Mouse (Mus musculus): ENCODE data around the gene Majin. TPM values are rescaled to one million over a fixed set of nuclear protein-coding genes. Genes with fewer than 3 reads are reported as not detected.

The Majin gene
- polyA plus RNA-seq (2015; fragmentation: Nextera tagmentation; extraction: Ambion mirVana): not detected in 2 replicates

DNA sequence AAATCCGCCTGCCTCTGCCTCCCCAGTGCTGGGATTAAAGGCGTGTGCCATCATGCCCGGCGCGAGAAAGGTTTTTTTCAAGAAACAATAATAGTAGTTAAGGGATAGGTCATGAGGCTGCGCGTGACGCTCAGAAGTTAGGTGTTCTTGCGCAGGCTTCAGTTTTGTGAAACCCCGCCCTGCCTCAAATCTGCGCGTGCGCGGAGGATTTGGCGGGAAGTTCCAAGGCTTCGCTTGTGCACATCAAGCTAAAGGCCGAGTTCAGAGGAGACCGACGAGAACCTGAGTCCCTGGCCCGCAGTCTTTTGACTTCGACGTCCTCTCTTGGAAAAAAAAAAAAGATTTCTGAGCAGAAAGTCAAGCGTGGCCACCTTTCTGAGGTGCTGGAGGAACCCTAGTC, at the start of gene Majin:
TSS of gene Majin (plus strand) at position 258 of the 400 bp plus-strand sequence.
- Histone ChIP-seq H3K36me3 (ENCODE audit: control insufficient read depth, insufficient read depth, low read length) (no peaks in the 10 kb centered on the region), H3K4me1 (replicated peaks; ENCODE audit: control insufficient read depth, insufficient read depth, low read length) (no peaks in the 10 kb centered on the region), H3K4me2 (ENCODE audit: low read depth, low read length) (no peak within 1 kb of the TSS), H3K9me3 (ENCODE audit: control insufficient read depth, low read length) (no peaks in the 10 kb centered on the region), H3K4me3 (ENCODE audit: low read length) (no peak within 1 kb of the TSS), H3K9ac (ENCODE audit: low read length) (no peak within 1 kb of the TSS), H3K27ac (ENCODE audit: low read length) (no peak within 1 kb of the TSS), H3K27me3 (ENCODE audit: control insufficient read depth, insufficient read depth, low read depth, low read length) (no peaks in the 10 kb centered on the region)
- 80% methylated on average over 23 of the region's 23 CpGs for WGBS
- ATAC-seq (ENCODE audit: low read depth): no peak

DNA sequence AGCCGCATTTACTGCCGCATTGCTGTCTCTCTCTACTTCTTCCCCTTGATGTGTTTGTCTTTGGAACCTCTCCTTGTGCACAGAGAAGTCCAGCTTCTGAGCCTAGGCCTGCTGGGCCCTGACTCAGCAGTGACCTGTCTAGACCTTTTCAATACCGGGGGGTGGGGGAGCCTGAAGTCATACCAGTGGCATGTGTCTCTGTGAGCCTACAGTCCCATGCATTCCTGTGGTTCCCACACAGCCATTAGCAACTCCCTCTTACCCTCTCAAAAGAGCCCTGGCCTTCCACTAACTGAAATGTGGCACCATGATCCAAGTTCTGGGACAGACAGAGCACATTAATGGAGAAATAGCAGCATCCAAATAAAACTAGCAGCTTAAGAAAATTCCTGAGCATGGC, 47.8 kb upstream of the Majin start:
- Histone ChIP-seq H3K4me3 (ENCODE audit: low read length) (no peak overlapping the region), H3K9me3 (ENCODE audit: control insufficient read depth, low read length) (no peaks in the 10 kb centered on the region)
- no peak for ATAC-seq (ENCODE audit: low read depth)

DNA sequence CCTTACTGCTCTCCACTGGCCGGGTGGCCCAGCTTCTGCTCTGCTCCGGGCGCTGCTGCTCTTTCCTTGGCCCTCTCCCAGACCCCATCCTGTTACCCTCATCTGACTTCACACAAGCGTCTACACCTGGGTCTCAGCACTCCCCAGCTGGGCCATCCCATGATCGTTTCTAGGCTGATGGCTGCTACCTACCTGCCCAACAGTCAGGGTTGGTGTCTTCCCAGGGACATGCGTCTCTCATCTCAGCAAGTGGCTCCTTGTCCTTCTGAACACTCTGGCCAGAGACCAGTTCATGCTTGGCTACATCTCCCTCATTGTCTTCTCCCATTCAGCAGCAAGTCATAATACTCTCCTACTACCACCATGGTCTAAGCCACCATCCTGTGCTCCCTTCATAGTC, 44.5 kb upstream of the Majin start:
- no peak for ATAC-seq (ENCODE audit: low read depth)
- peak overlapping the region; percentile 80 for H3K4me3 ChIP-seq (ENCODE audit: low read length)
- peak overlapping the region; percentile 91 for H3K4me2 ChIP-seq (ENCODE audit: low read depth, low read length)
- peak overlapping the region; percentile 91 for H3K9ac ChIP-seq (ENCODE audit: low read length)
- WGBS: 91% methylated on average over 6 of the region's 6 CpGs
- H3K27me3 ChIP-seq (ENCODE audit: control insufficient read depth, insufficient read depth, low read depth, low read length): no peaks in the 10 kb centered on the region
- H3K9me3 ChIP-seq (ENCODE audit: control insufficient read depth, low read length): peaks cover 2% of the 10 kb centered on the region; the same call in 1 of the 2 replicates
- H3K27ac ChIP-seq (ENCODE audit: low read length): no peak overlapping the region
- H3K4me1 ChIP-seq (replicated peaks; ENCODE audit: control insufficient read depth, insufficient read depth, low read length): peaks cover 12% of the 10 kb centered on the region
- peaks cover 9% of the 10 kb centered on the region; the same call in 1 of the 2 replicates for H3K36me3 ChIP-seq (ENCODE audit: control insufficient read depth, insufficient read depth, low read length)

More for the DNA sequence above, 47.8 kb upstream of the Majin start:
- Histone ChIP-seq H3K4me2 (ENCODE audit: low read depth, low read length) (no peak overlapping the region), H3K27ac (ENCODE audit: low read length) (no peak overlapping the region), H3K4me1 (replicated peaks; ENCODE audit: control insufficient read depth, insufficient read depth, low read length) (peaks cover 6% of the 10 kb centered on the region; the same call in 1 of the 2 replicates), H3K27me3 (ENCODE audit: control insufficient read depth, insufficient read depth, low read depth, low read length) (no peaks in the 10 kb centered on the region), H3K9ac (ENCODE audit: low read length) (no peak overlapping the region), H3K36me3 (ENCODE audit: control insufficient read depth, insufficient read depth, low read length) (peaks cover 9% of the 10 kb centered on the region; the same call in 1 of the 2 replicates)
- WGBS: 80% methylated on average over 3 of the region's 3 CpGs

DNA sequence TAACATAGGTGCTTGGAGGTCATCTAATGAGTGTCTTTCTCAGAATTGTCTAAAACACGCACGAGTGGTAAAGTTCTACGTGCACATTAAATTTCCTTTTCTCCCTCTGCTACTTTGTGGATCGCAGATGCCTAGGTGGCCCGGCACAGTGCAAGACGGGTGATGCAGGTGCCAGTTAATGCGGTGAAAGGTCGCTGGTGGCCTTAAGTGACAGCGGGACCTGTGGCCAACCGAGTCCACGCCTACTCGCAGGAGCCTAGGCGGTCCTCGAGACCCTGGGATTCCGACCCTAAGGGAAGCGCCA, 43.9 kb upstream of the Majin start:
- Histone ChIP-seq H3K4me1 (replicated peaks; ENCODE audit: control insufficient read depth, insufficient read depth, low read length) (peaks cover 12% of the 10 kb centered on the region), H3K9me3 (ENCODE audit: control insufficient read depth, low read length) (peaks cover 2% of the 10 kb centered on the region; the same call in 1 of the 2 replicates), H3K4me3 (ENCODE audit: low read length) (peak overlapping the region; percentile 80), H3K27me3 (ENCODE audit: control insufficient read depth, insufficient read depth, low read depth, low read length) (no peaks in the 10 kb centered on the region), H3K27ac (ENCODE audit: low read length) (peak overlapping the region; percentile 98), H3K4me2 (ENCODE audit: low read depth, low read length) (peak overlapping the region; percentile 91), H3K9ac (ENCODE audit: low read length) (peak overlapping the region; percentile 91), H3K36me3 (ENCODE audit: control insufficient read depth, insufficient read depth, low read length) (peaks cover 6% of the 10 kb centered on the region; the same call in 1 of the 2 replicates)
- no peak for ATAC-seq (ENCODE audit: low read depth)
- 2% methylated on average over 16 of the region's 16 CpGs for WGBS

DNA sequence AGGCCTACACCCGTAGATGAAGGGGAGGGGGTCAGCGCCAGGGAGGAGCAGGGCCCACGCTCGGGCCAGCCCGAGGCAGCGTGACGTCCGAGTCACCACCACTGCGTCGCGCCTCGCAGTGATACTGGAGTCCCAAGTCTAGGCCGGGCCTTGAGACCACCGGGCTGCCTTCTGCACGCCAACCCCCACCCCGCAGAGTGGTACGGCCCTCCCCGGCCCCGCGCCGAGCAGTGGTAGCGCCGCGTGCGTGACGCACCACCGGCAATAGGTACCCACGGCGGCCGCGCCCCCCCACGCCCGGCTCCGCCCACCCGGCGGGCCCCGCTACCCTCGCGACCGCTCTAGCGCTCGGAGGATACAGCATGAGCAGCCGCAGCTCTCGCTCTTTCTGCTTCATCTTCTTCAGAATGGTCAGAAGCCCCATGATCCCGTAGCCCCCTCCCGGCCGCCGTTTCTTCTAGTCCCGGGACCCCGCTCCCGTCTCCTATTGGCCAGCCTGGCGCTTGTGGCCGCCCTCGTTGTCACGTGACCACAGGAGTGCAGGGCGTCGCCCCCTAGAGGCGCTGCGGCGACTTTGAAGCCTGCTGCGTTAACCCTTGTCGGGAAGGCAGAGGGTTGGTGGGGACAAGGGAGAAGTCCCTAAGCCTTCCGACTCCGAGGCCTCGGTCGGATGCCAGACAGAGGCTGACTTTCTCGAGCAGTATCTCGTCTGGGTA, 43.4 kb upstream of the Majin start, which contains the start of gene Batf2:
TSS of gene Batf2 (plus strand) at position 306 of the 716 bp plus-strand sequence.
- H3K36me3 ChIP-seq (ENCODE audit: control insufficient read depth, insufficient read depth, low read length): peaks cover 2% of the 10 kb centered on the region; the same call in 1 of the 2 replicates
- H3K4me2 ChIP-seq (ENCODE audit: low read depth, low read length): peak within 1 kb of the TSS; percentile 91
- no peaks in the 10 kb centered on the region for H3K27me3 ChIP-seq (ENCODE audit: control insufficient read depth, insufficient read depth, low read depth, low read length)
- peaks cover 12% of the 10 kb centered on the region for H3K4me1 ChIP-seq (replicated peaks; ENCODE audit: control insufficient read depth, insufficient read depth, low read length)
- ATAC-seq (ENCODE audit: low read depth): peak; percentile 96
- H3K9me3 ChIP-seq (ENCODE audit: control insufficient read depth, low read length): peaks cover 2% of the 10 kb centered on the region; the same call in 1 of the 2 replicates
- peak within 1 kb of the TSS; percentile 98 for H3K27ac ChIP-seq (ENCODE audit: low read length)
- under 1% methylated on average over 58 of the region's 68 CpGs for WGBS
- peak within 1 kb of the TSS; percentile 80 for H3K4me3 ChIP-seq (ENCODE audit: low read length)
- H3K9ac ChIP-seq (ENCODE audit: low read length): peak within 1 kb of the TSS; percentile 91

DNA sequence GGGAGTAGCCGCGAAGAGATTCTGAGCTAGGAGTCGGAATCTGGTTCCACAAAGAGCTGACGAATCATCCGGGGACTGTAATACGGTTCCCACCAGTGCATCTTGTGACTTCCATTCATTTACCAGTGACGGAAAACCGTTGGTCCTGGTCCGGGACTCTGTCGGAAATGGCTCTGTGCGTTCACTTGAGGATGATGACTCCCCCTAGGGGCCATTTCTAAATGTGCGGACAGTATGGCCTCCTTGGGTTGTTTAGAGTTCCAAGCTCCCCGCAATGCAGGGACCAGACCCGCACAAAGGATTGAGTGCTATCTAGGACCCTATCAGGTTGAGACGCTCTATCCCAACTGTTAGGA, 42.8 kb upstream of the Majin start, which contains the start of gene Arl2:
TSS of gene Arl2 (minus strand) at position 155 of the 356 bp plus-strand sequence.
- peak within 1 kb of the TSS; percentile 98 for H3K27ac ChIP-seq (ENCODE audit: low read length)
- ATAC-seq (ENCODE audit: low read depth): peak; percentile 83
- peaks cover 12% of the 10 kb centered on the region for H3K4me1 ChIP-seq (replicated peaks; ENCODE audit: control insufficient read depth, insufficient read depth, low read length)
- WGBS: 0% methylated on average over 15 of the region's 15 CpGs
- H3K9ac ChIP-seq (ENCODE audit: low read length): peak within 1 kb of the TSS; percentile 91
- no peaks in the 10 kb centered on the region for H3K27me3 ChIP-seq (ENCODE audit: control insufficient read depth, insufficient read depth, low read depth, low read length)
- H3K9me3 ChIP-seq (ENCODE audit: control insufficient read depth, low read length): peaks cover 2% of the 10 kb centered on the region; the same call in 1 of the 2 replicates
- H3K4me2 ChIP-seq (ENCODE audit: low read depth, low read length): peak within 1 kb of the TSS; percentile 91
- H3K4me3 ChIP-seq (ENCODE audit: low read length): peak within 1 kb of the TSS; percentile 80
- H3K36me3 ChIP-seq (ENCODE audit: control insufficient read depth, insufficient read depth, low read length): 0 out of 2 replicates have a peak, but pooled peaks cover 2% of the 10 kb centered on the region

DNA sequence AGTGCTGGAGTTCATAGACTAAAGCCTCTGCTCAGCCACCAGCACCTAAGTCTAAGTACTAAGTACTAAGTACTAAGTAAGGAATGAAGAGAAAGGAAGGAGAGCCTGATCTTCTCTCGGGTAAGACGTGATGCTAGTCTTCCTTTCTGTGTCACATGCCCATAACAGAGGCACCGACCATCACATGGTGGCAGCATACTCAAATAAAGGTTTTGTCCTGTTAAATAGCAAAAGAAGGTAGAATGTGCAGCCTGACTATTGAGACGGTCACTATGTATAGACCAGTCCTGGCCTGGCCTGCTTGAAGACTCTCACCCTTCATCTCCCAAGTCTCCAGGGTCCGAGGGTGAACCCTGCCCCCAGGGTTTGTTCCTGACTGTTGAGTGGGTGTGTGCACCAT, 39.3 kb upstream of the Majin start:
- H3K4me1 ChIP-seq (replicated peaks; ENCODE audit: control insufficient read depth, insufficient read depth, low read length): peaks cover 11% of the 10 kb centered on the region
- H3K4me2 ChIP-seq (ENCODE audit: low read depth, low read length): no peak overlapping the region
- no peak for ATAC-seq (ENCODE audit: low read depth)
- no peak overlapping the region for H3K27ac ChIP-seq (ENCODE audit: low read length)
- 72% methylated on average over 5 of the region's 5 CpGs for WGBS
- no peak overlapping the region for H3K9ac ChIP-seq (ENCODE audit: low read length)
- no peaks in the 10 kb centered on the region for H3K27me3 ChIP-seq (ENCODE audit: control insufficient read depth, insufficient read depth, low read depth, low read length)
- H3K36me3 ChIP-seq (ENCODE audit: control insufficient read depth, insufficient read depth, low read length): no peaks in the 10 kb centered on the region
- no peak overlapping the region for H3K4me3 ChIP-seq (ENCODE audit: low read length)
- H3K9me3 ChIP-seq (ENCODE audit: control insufficient read depth, low read length): peaks cover 2% of the 10 kb centered on the region; the same call in 1 of the 2 replicates

DNA sequence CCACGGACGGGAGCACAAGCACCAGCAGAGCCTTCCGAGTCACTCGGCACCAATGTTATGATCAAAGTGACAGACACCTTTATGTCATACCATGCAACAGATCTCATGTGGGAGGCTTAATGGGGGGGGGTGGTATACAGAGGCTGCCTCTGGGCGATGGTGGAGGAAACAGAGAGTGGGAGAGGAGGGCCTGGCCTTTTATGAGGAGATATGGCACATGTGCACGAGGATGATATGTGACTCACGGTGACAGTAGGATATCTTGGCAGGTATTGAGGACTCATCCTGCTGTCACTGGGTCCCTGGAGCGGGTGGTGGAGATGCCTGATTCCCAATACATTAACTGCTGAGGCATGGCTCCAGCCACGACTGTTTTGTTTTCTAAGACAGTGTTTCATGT, 29.0 kb upstream of the Majin start:
- no peak for ATAC-seq (ENCODE audit: low read depth)
- Histone ChIP-seq H3K27ac (ENCODE audit: low read length) (no peak overlapping the region), H3K4me1 (replicated peaks; ENCODE audit: control insufficient read depth, insufficient read depth, low read length) (no peaks in the 10 kb centered on the region), H3K9ac (ENCODE audit: low read length) (no peak overlapping the region), H3K27me3 (ENCODE audit: control insufficient read depth, insufficient read depth, low read depth, low read length) (no peaks in the 10 kb centered on the region), H3K36me3 (ENCODE audit: control insufficient read depth, insufficient read depth, low read length) (no peaks in the 10 kb centered on the region), H3K4me2 (ENCODE audit: low read depth, low read length) (no peak overlapping the region), H3K4me3 (ENCODE audit: low read length) (no peak overlapping the region), H3K9me3 (ENCODE audit: control insufficient read depth, low read length) (no peaks in the 10 kb centered on the region)
- WGBS: 77% methylated on average over 9 of the region's 9 CpGs

DNA sequence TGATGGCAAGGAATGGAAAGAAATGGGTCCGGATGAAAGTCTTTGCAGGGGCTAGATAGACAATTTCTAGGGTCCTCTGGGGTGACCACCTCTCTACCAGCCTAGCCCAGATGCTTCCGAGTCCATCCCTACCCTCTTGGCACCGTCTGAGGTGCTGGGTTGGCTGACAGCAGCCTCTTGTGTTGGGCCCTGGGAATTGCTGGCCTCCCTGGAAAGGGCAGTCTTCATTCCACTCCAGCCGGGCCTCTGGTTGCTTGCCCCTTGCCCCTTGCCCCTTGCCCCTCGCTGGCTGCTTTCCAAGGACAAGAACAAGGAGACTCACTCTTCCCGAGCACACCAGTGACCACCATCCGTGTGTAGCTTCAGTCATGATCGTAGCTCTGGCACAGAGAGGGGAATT, 27.8 kb upstream of the Majin start:
- no peak overlapping the region for H3K4me3 ChIP-seq (ENCODE audit: low read length)

More for the DNA sequence above, 27.8 kb upstream of the Majin start:
- no peak overlapping the region for H3K9ac ChIP-seq (ENCODE audit: low read length)
- H3K4me2 ChIP-seq (ENCODE audit: low read depth, low read length): no peak overlapping the region
- H3K4me1 ChIP-seq (replicated peaks; ENCODE audit: control insufficient read depth, insufficient read depth, low read length): no peaks in the 10 kb centered on the region
- WGBS: 54% methylated on average over 8 of the region's 8 CpGs
- no peaks in the 10 kb centered on the region for H3K36me3 ChIP-seq (ENCODE audit: control insufficient read depth, insufficient read depth, low read length)
- no peaks in the 10 kb centered on the region for H3K9me3 ChIP-seq (ENCODE audit: control insufficient read depth, low read length)
- no peaks in the 10 kb centered on the region for H3K27me3 ChIP-seq (ENCODE audit: control insufficient read depth, insufficient read depth, low read depth, low read length)
- no peak for ATAC-seq (ENCODE audit: low read depth)
- no peak overlapping the region for H3K27ac ChIP-seq (ENCODE audit: low read length)
